Mouse (Mus musculus): ENCODE data around the gene Fbxw7.

DNA sequence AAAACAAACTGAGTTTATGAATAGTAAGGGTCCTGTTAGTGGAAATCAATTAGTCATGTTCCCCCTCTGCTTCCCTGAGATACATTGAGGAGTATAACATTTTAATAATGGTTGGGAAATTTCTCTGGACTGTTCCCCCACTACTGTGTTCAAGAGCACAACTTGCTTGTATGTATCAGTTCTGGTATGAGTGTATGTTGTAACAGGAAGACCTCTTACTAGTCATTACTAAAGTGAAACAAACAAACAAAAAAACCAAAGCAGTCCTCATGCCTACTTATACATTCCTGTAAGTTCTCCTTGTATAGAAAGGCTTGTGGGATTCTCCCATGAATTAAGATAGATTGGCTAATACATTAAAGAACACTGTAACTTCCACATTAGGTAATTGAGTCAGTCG lies 131.3 kb downstream of the Fbxw7 start:
- TF ChIP-seq TAL1 (IDR thresholded peaks at IDR 0.05; ENCODE audit: low read length) = no peak
- TF ChIP-seq GATA1 (IDR thresholded peaks at IDR 0.05; ENCODE audit: low read length) = no peak

Measured in erythroblast, embryonic 14.5 days (primary cell).